Mouse (Mus musculus) forebrain, embryonic 11.5 days (tissue): ENCODE data around the gene AL732309.1. TPM values are rescaled to one million over a fixed set of nuclear protein-coding genes. Genes with fewer than 3 reads are reported as not detected.

Source experiments
- ATAC-seq: fragments of 200-750 bp; cut with Nextera tagmentation; replicated peaks from 2 replicates; pipeline ENCODE4 v1.8.0; 2017; ENCODE audit warnings: moderate TSS enrichment; ENCODE audit not compliant: low FRiP score
- DNase-seq: peaks from one replicate; pipeline ENCODE4 v3.0.0-alpha.2; 2017; ENCODE audit warnings: low spot score
- H3K27ac ChIP-seq: fragments of 300-500 bp; sonication (generic); 2 replicates; pipeline ENCODE4 v1.5.1; 2014; ENCODE audit warnings: low read depth, low read length
- H3K27me3 ChIP-seq: fragments of 300-500 bp; sonication (generic); 2 replicates; pipeline ENCODE4 v1.6.1; 2014; ENCODE audit warnings: mild to moderate bottlenecking, low read length, mixed read lengths; ENCODE audit not compliant: control insufficient read depth, insufficient read depth
- H3K36me3 ChIP-seq: fragments of 300-500 bp; sonication (generic); 2 replicates; pipeline ENCODE4 v1.6.1; 2014; ENCODE audit warnings: mild to moderate bottlenecking, low read length, moderate library complexity, mixed read lengths; ENCODE audit not compliant: control insufficient read depth, insufficient read depth
- H3K4me1 ChIP-seq: fragments of 300-500 bp; sonication (generic); replicated peaks from 2 replicates; pipeline ENCODE4 v1.6.1; 2014; ENCODE audit warnings: low read length, mixed read lengths; ENCODE audit not compliant: control insufficient read depth, insufficient read depth
- H3K4me2 ChIP-seq: fragments of 300-500 bp; sonication (generic); 2 replicates; pipeline ENCODE4 v1.6.1; 2014; ENCODE audit warnings: low read depth, mild to moderate bottlenecking, low read length, moderate library complexity, mixed read lengths; ENCODE audit not compliant: severe bottlenecking
- H3K4me3 ChIP-seq: fragments of 300-500 bp; sonication (generic); 2 replicates; pipeline ENCODE4 v1.5.1; 2014; ENCODE audit warnings: low read depth, low read length
- H3K9ac ChIP-seq: fragments of 300-500 bp; sonication (generic); 2 replicates; pipeline ENCODE4 v1.6.1; 2014; ENCODE audit warnings: low read length
- H3K9me3 ChIP-seq: fragments of 300-500 bp; sonication (generic); 2 replicates; pipeline ENCODE4 v1.6.1; 2016; ENCODE audit warnings: low read length, mixed read lengths; ENCODE audit not compliant: control insufficient read depth
- WGBS: fragments of 180-500 bp; shearing (Covaris S2); extraction: QIAGEN DNeasy Blood & Tissue Kit; methylation state at CpG from one replicate; pipeline ENCODE4 v1.1.7; 2014; 5-methylcytosine and 5-hydroxymethylcytosine counted together
- polyA plus RNA-seq: library from polyadenylated mRNA; unstranded; fragments of >200 nt; fragmentation: Nextera tagmentation; extraction: Ambion mirVana; gene quantifications from 2 replicates; pipeline ENCODE4 v1.2.1, GENCODE M21; 2014

The AL732309.1 gene
- polyA plus RNA-seq, 1 experiment from 2014 or later, result 5.1 TPM

DNA sequence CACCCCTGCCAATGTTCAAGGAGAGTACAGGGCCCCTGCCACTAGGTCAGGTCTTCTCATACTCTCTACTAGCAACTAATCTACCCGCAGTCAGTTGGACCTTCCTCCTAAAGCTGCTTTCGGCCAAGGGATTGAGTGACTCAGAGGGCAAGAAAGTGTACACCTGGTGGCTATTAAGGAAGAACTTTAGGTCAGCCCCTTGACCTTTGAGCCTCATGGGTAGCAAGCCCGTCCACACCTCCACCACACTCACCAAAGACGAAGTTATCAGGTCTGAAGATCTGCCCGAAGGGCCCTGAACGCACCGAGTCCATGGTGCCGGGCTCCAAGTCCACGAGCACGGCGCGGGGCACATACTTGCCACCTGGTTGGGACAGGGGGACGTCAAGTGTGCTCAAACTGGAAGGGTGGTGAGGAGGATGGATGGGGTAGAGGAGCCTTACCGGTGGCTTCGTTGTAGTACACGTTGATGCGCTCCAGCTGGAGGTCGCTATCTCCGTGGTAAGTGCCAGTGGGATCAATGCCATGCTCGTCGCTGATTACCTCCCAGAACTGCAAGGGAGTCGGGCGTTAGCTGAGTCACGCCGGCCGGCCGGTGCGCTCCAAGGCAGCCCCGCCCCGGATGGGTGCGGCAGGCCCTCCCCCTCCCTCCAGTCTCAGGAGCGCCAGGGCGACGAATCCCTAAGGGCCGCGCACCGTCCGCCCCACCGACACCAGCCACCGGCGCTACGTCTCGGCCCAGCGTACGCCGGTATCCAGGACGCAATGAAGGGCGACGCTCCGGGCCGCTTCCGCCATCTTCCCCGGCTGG lies 22.8 kb downstream of the AL732309.1 start:
- WGBS, result 1% methylated on average over 52 of the region's 53 CpGs
- ATAC-seq (peak; percentile 39), DNase-seq (peak; percentile 86)
- peak overlapping the region; percentile 92 for H3K4me3 ChIP-seq
- H3K4me2 ChIP-seq, result peak overlapping the region; percentile 94
- H3K9ac ChIP-seq, result peak overlapping the region; percentile 86
- H3K4me1 ChIP-seq, result peaks cover 5% of the 10 kb centered on the region; the same call in 1 of the 2 replicates
- H3K27ac ChIP-seq, result peak overlapping the region; percentile 89
- no peaks in the 10 kb centered on the region for H3K36me3 ChIP-seq
- H3K27me3 ChIP-seq, result no peaks in the 10 kb centered on the region
- no peaks in the 10 kb centered on the region for H3K9me3 ChIP-seq

DNA sequence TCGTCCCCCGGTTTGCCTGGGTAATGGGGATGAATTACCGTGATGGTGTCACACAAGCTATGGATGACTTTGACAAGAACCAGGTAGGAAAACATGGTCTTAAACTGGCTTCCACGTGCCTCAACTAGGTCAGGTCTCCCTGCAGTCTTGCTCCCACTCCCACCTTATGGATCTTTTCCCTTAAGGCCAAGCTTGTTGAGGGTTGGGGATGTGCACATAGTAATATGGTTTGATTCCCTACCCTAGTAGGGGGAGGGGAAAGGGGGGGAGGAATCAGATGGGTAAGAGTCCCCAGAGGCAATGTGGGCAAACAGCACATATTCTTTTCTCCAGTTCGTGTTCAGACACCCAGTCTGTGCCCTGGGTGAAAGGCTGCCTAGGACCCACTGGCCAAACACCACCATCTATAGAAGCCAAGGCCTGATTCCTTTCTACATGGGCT lies 25.3 kb downstream of the AL732309.1 start:
- peaks cover 5% of the 10 kb centered on the region; the same call in 1 of the 2 replicates for H3K4me1 ChIP-seq
- WGBS, result 79% methylated on average over 5 of the region's 5 CpGs
- no peaks in the 10 kb centered on the region for H3K9me3 ChIP-seq
- H3K27ac ChIP-seq, result no peak overlapping the region
- ATAC-seq (no peak), DNase-seq (no peak)
- no peaks in the 10 kb centered on the region for H3K27me3 ChIP-seq
- H3K9ac ChIP-seq, result no peak overlapping the region
- no peak overlapping the region for H3K4me3 ChIP-seq
- H3K36me3 ChIP-seq, result no peaks in the 10 kb centered on the region
- H3K4me2 ChIP-seq, result no peak overlapping the region

DNA sequence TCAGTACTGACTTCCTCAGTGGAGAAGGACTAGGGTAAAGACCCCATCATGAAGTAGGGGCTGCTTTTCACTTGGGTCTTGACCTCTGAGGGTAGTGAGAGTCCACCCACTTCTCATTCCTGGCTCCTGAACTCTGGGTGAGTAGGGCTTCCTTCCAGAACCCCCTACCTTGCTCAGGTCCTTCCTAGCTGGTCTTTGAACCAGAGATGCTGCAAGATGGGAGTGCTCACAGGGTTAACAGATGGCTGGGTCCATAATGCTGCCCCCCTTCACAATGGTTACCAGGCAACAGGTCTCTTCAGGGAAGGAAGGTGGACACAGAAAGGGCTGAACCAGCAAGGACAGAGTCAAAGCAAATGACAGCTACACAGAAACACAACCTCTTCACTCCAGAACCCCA lies 28.2 kb downstream of the AL732309.1 start, which contains the start of gene Fam166a:
TSS of gene Fam166a (plus strand) at position 301 of the 400 bp plus-strand sequence.
- Histone ChIP-seq H3K36me3 (no peaks in the 10 kb centered on the region), H3K27me3 (no peaks in the 10 kb centered on the region), H3K4me2 (no peak within 1 kb of the TSS), H3K4me1 (peaks cover 2% of the 10 kb centered on the region; the same call in 1 of the 2 replicates), H3K4me3 (no peak within 1 kb of the TSS), H3K27ac (no peak within 1 kb of the TSS), H3K9ac (no peak within 1 kb of the TSS), H3K9me3 (no peaks in the 10 kb centered on the region)
- no peak for DNase-seq
- ATAC-seq, result no peak

DNA sequence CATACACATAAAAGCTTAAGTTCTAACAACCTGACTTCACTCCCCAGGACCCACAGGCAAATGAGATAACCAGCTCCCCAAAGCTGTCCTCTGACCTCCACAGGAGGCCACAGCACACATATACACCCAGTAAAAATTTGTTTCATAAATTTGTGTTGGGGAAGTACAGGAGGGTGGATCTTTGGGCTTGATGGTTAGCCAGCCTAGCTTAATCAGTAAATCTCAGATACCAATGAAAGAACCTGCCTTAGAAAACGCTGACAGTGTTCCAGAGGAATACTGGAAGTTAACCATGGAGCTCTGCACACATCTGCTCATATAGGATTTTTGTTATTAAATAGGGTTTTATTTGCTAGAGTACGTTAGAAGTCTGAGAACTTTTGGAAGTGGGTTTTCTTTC lies 29.0 kb downstream of the AL732309.1 start:
- Histone ChIP-seq H3K9ac (no peak overlapping the region), H3K27ac (no peak overlapping the region), H3K4me3 (no peak overlapping the region), H3K27me3 (no peaks in the 10 kb centered on the region), H3K4me1 (no peaks in the 10 kb centered on the region), H3K4me2 (no peak overlapping the region), H3K9me3 (no peaks in the 10 kb centered on the region), H3K36me3 (no peaks in the 10 kb centered on the region)
- no peak for ATAC-seq
- WGBS, result 65% methylated on average over 2 of the region's 2 CpGs
- no peak for DNase-seq

DNA sequence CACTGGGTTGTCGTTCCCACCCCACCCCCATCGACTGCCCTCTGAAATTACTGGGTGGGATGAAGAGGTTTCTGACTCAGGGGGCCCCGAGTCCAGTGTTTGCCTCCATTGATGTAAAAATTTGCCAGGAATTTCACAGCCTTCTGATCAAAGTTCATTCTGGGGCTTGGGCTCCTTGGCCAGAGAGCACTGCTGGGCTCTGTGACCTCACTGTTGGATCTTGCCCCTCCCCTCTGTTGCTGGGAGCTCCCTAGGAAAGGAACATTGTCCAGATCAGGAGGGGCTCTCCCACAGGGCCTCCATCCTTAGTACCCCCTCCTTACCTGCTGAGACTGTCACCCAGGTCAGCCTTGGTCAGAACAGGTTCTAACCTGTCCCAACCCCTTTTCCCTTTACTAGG lies 32.2 kb downstream of the AL732309.1 start, which contains the start of gene Stpg3:
TSS of gene Stpg3 (minus strand) at position 194 of the 400 bp plus-strand sequence.
- Histone ChIP-seq H3K36me3 (no peaks in the 10 kb centered on the region), H3K27ac (no peak within 1 kb of the TSS), H3K9me3 (no peaks in the 10 kb centered on the region), H3K9ac (no peak within 1 kb of the TSS), H3K4me2 (no peak within 1 kb of the TSS), H3K27me3 (no peaks in the 10 kb centered on the region), H3K4me3 (no peak within 1 kb of the TSS), H3K4me1 (peaks cover 6% of the 10 kb centered on the region; the same call in 1 of the 2 replicates)
- ATAC-seq, result no peak
- no peak for DNase-seq
- 78% methylated on average over 3 of the region's 3 CpGs for WGBS

DNA sequence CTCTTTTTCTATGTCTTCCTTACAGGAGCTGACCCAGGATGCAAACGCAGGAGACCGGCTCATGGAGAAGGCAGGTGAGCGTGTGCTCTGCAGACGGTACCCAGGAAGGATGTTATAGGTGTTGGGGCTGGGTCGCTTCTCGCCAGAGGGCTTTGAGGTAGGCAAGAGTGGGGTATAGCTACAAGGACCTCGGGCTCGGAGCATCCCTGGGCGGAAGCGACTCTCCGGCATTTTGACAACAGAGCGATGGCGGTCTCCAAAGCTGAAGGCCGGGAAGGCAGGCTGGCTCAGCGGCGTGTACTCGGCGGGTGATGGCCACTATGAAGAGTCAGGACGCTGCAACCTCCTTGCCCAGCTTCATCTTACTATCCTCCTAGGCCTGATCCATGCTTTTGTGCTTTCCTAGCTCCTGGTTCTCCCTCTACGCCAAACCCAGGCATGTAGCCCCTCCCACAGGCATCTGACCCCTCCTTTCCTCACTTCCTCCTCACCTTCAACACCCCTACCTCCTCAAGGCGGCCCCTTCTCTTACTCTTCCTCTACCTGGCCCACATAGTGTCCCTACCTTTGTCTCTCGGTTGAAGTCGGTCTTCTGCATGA lies 33.3 kb downstream of the AL732309.1 start:
- WGBS, result 69% methylated on average over 23 of the region's 23 CpGs
- no peak for ATAC-seq
- no peak for DNase-seq
- no peak overlapping the region for H3K4me2 ChIP-seq
- H3K4me3 ChIP-seq, result no peak overlapping the region
- H3K9ac ChIP-seq, result no peak overlapping the region
- peaks cover 6% of the 10 kb centered on the region; the same call in 1 of the 2 replicates for H3K4me1 ChIP-seq
- no peaks in the 10 kb centered on the region for H3K27me3 ChIP-seq
- H3K9me3 ChIP-seq, result no peaks in the 10 kb centered on the region
- H3K27ac ChIP-seq, result no peak overlapping the region
- H3K36me3 ChIP-seq, result no peaks in the 10 kb centered on the region

DNA sequence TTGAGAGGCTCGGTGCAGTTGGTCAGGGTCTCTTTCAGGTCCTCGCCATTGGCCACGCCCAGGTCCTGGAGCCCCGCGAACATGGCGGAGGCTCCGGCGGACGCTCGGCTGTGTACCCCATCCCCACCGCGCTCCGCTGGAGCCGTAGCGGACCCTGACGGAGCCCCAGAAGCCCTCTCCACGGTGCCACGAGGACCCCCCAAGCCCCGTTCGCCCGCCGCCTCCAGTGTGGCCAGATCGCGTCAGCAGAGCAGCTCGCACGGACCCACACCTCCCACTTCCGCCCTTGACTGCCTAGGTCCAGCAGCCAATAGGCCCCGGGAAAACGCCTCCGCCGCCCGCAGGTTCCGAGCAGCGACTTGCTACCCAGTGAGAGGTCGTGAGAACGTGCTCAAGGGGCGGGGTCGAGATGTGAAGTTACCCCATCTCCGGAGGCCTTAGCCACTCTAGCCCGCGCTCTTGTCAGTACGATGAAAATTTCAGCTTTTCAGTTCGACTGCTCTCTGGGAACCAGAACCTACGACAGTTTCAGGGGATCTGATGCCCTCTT lies 35.5 kb downstream of the AL732309.1 start, which contains the start of gene Nelfb:
TSS of gene Nelfb (minus strand) at position 369 of the 550 bp plus-strand sequence.
- H3K27me3 ChIP-seq, result no peaks in the 10 kb centered on the region
- no peaks in the 10 kb centered on the region for H3K9me3 ChIP-seq
- DNase-seq (peak; percentile 95), ATAC-seq (peak; percentile 95)
- peak within 1 kb of the TSS; percentile 78 for H3K4me3 ChIP-seq
- peak within 1 kb of the TSS; percentile 57 for H3K27ac ChIP-seq
- peak within 1 kb of the TSS; percentile 89 for H3K9ac ChIP-seq
- no peaks in the 10 kb centered on the region for H3K36me3 ChIP-seq
- H3K4me1 ChIP-seq, result peaks cover 6% of the 10 kb centered on the region; the same call in 1 of the 2 replicates
- under 1% methylated on average over 43 of the region's 44 CpGs for WGBS
- peak within 1 kb of the TSS; percentile 75 for H3K4me2 ChIP-seq

DNA sequence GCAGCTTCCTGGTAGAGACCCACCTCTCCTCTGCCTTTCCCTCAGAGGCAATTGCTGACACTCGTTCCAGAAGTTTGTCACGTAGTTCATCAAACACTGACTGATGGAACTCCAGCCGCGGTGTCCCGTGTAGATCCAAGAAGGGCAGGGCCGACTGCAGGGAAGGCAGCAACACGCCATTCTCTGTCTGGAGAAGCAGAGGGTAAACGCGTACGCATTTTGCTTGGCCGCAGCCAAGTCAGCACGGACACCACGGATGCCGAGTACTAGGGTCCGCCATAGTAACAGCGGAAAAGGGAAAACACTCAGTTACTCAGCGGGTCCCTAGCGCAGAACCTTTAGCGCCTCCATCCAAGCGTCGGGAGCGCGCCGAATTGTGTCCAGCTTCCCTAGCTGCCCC lies 36.0 kb downstream of the AL732309.1 start:
- no peak for DNase-seq
- H3K27me3 ChIP-seq, result no peaks in the 10 kb centered on the region
- H3K9me3 ChIP-seq, result no peaks in the 10 kb centered on the region
- peak overlapping the region; percentile 78 for H3K4me3 ChIP-seq
- peak overlapping the region; percentile 57 for H3K27ac ChIP-seq
- peaks cover 5% of the 10 kb centered on the region; the same call in 1 of the 2 replicates for H3K36me3 ChIP-seq
- H3K9ac ChIP-seq, result peak overlapping the region; percentile 89
- peaks cover 6% of the 10 kb centered on the region; the same call in 1 of the 2 replicates for H3K4me1 ChIP-seq
- peak overlapping the region; percentile 75 for H3K4me2 ChIP-seq
- peak; percentile 2; the same call in 1 of the 2 replicates for ATAC-seq
- 1% methylated on average over 24 of the region's 24 CpGs for WGBS
